In genomic region chr8:121911987-121912386, GRCm38 (mm10) we compare ENCODE assay signal across 31 mouse cellular contexts. TPM values are rescaled to one million over a fixed set of nuclear protein-coding genes. Genes with fewer than 3 reads are reported as not detected.
DNase-seq lines count a peak whose midpoint lies in the region; ATAC-seq and TF ChIP-seq lines count a peak whose summit lies in the region.
"Had no signal": no experiment of that assay in that cellular context is flagged by ENCODE, and none has a peak within 500 bp of the region (broad histone marks: within the 10 kb centered on the region; RNA-seq: fewer than 3 reads in every experiment).

No protein-coding gene starts in this region.

- ATAC-seq in forebrain, embryonic 16.5 days: no peak
- ATAC-seq in midbrain, embryonic 16.5 days: no peak
- ATAC-seq: lung, postnatal 0 days; Patski had no signal

- no peaks in the 10 kb centered on the region for H3K9me3 ChIP-seq in forebrain, embryonic 10.5 days
- no peaks in the 10 kb centered on the region for H3K9me3 ChIP-seq in forebrain, embryonic 16.5 days (ENCODE audit: control insufficient read depth, low read length)
- H3K9me3 ChIP-seq in CH12.LX (replicated peaks; ENCODE audit: low read length): peaks cover 3% of the 10 kb centered on the region
- H3K9me3 ChIP-seq in midbrain, embryonic 16.5 days (replicated peaks; ENCODE audit: control insufficient read depth, low read length, poor library complexity, severe bottlenecking): no peaks in the 10 kb centered on the region
- H3K9me3 ChIP-seq: embryonic facial prominence, embryonic 10.5 days; G1E; heart, embryonic 15.5 days; kidney, embryonic 15.5 days; limb, embryonic 15.5 days; midbrain, embryonic 12.5 days had no signal

- TF ChIP-seq POLR2A in CH12.LX (IDR thresholded peaks at IDR 0.05; ENCODE audit: low read depth, low read length): no peak

- no peak overlapping the region for H3K4me3 ChIP-seq in forebrain, embryonic 10.5 days
- no peak overlapping the region for H3K4me3 ChIP-seq in forebrain, embryonic 16.5 days (replicated peaks; ENCODE audit: low read length)
- no peak overlapping the region for H3K4me3 ChIP-seq in left cerebral cortex, adult 2 months
- no peak overlapping the region for H3K4me3 ChIP-seq in CH12.LX (replicated peaks in 1 of 3; ENCODE audit: low read depth in 2 of 3, low read length in 2 of 3, poor library complexity in 1 of 3)
- H3K4me3 ChIP-seq in midbrain, embryonic 16.5 days (ENCODE audit: low read depth, low read length): no peak overlapping the region
- H3K4me3 ChIP-seq: embryonic facial prominence, embryonic 10.5 days; heart, embryonic 15.5 days; kidney, embryonic 15.5 days; limb, embryonic 15.5 days; midbrain, embryonic 12.5 days had no signal

- H3K4me2 ChIP-seq in forebrain, embryonic 16.5 days (ENCODE audit: low read length): no peak overlapping the region
- H3K4me2 ChIP-seq in CH12.LX (ENCODE audit: insufficient read depth, low read depth, poor library complexity, severe bottlenecking): peak overlapping the region; percentile 18; the same call in 1 of the 2 replicates
- H3K4me2 ChIP-seq in midbrain, embryonic 16.5 days (ENCODE audit: low read length): no peak overlapping the region
- H3K4me2 ChIP-seq: heart, embryonic 15.5 days; kidney, embryonic 15.5 days; limb, embryonic 15.5 days; midbrain, embryonic 12.5 days had no signal

- H3K36me3 ChIP-seq in forebrain, embryonic 10.5 days (replicated peaks): no peaks in the 10 kb centered on the region
- H3K36me3 ChIP-seq in forebrain, embryonic 16.5 days (ENCODE audit: control insufficient read depth, insufficient read depth): no peaks in the 10 kb centered on the region
- peaks cover 6 to 11% of the 10 kb centered on the region in 2 experiments for H3K36me3 ChIP-seq in CH12.LX (replicated peaks in 1 of 2; ENCODE audit: control insufficient read depth in 1 of 2, insufficient read depth in 1 of 2, low read length in 1 of 2)
- no peaks in the 10 kb centered on the region for H3K36me3 ChIP-seq in midbrain, embryonic 16.5 days (ENCODE audit: control insufficient read depth, insufficient read depth, low read length)
- H3K36me3 ChIP-seq: embryonic facial prominence, embryonic 10.5 days; heart, embryonic 15.5 days; kidney, embryonic 15.5 days; limb, embryonic 15.5 days; midbrain, embryonic 12.5 days had no signal

- dilution Hi-C loops in CH12.LX (cut with MboI; ENCODE audit: extremely low pct_ligation_motif_present, extremely low pct_unique_long_range_greater_than_20kb, low sequenced_read_pairs): no loop called here

- no peak for TF ChIP-seq CTCF in left cerebral cortex, adult 2 months (IDR thresholded peaks at IDR 0.05)
- TF ChIP-seq CTCF in CH12.LX (conservative IDR thresholded peaks at IDR 0.05 in 1 of 2, IDR thresholded peaks at IDR 0.05 in 1 of 2; ENCODE audit: low read depth in 2 of 2, low read length in 2 of 2): no peak

- DNase-seq in forebrain, embryonic 10.5 days (ENCODE audit: extremely low spot score, low spot score): no peak
- DNase-seq in left cerebral cortex, adult 2 months (ENCODE audit: extremely low spot score in 1 of 2, low spot score in 2 of 2): no peak
- DNase-seq in left cerebral cortex, adult 9 months (ENCODE audit: low spot score in 2 of 2): no peak
- no peak for DNase-seq in CH12.LX (ENCODE audit: extremely low read depth)
- DNase-seq in frontal cortex, postnatal 10 days (ENCODE audit: low spot score in 2 of 2): no peak
- DNase-seq: adrenal gland, postnatal 25 days; cerebellum, adult 11 months; cerebellum, adult 9-11 months; heart, postnatal 36 days; kidney, adult 11 months; kidney, postnatal 36 days; layer of hippocampus, adult 9-11 months; left cerebral cortex, postnatal 4 days; right cerebral cortex, postnatal 25 days; spleen, adult 18-20 months; thymus, postnatal 14 days had no signal

- peaks cover 20% of the 10 kb centered on the region for H3K79me2 ChIP-seq in CH12.LX (replicated peaks; ENCODE audit: control insufficient read depth, extremely low read depth, insufficient read depth, poor library complexity, severe bottlenecking)

- in situ Hi-C loops in CH12.LX (cut with MboI; ENCODE audit: low pct_ligation_motif_present, low pct_unique_long_range_greater_than_20kb, low sequenced_read_pairs): no loop called here

- H3K27ac ChIP-seq in forebrain, embryonic 10.5 days: peak overlapping the region; percentile 59
- H3K27ac ChIP-seq in forebrain, embryonic 16.5 days (ENCODE audit: low read length): no peak overlapping the region
- peak overlapping the region; percentile 71 for H3K27ac ChIP-seq in left cerebral cortex, adult 2 months
- H3K27ac ChIP-seq in CH12.LX (ENCODE audit: insufficient read depth, low read depth): peak overlapping the region; percentile 99
- peak overlapping the region; percentile 28 for H3K27ac ChIP-seq in midbrain, embryonic 16.5 days (ENCODE audit: low read length)
- H3K27ac ChIP-seq: embryonic facial prominence, embryonic 10.5 days; heart, embryonic 15.5 days; kidney, embryonic 15.5 days; limb, embryonic 15.5 days; macrophage; midbrain, embryonic 12.5 days had no signal

- whole genome bisulfite sequencing in forebrain, embryonic 10.5 days: 78% methylated on average over 7 of the region's 7 CpGs
- WGBS in forebrain, embryonic 16.5 days: 61% methylated on average over 7 of the region's 7 CpGs
- 66% methylated on average over 7 of the region's 7 CpGs for WGBS in midbrain, embryonic 16.5 days

- peaks cover 40% of the 10 kb centered on the region for H3K4me1 ChIP-seq in forebrain, embryonic 10.5 days
- peaks cover 5% of the 10 kb centered on the region for H3K4me1 ChIP-seq in forebrain, embryonic 16.5 days (replicated peaks; ENCODE audit: control insufficient read depth, insufficient read depth, low read length)
- peaks cover 38 to 61% of the 10 kb centered on the region in 2 experiments for H3K4me1 ChIP-seq in CH12.LX (ENCODE audit: control insufficient read depth in 1 of 2, insufficient read depth in 2 of 2)
- H3K4me1 ChIP-seq in midbrain, embryonic 16.5 days (ENCODE audit: control insufficient read depth, insufficient read depth, low read length): peaks cover 3% of the 10 kb centered on the region; the same call in 1 of the 2 replicates

- intact Hi-C loops in left cerebral cortex, adult 2 months (cut with DNase I): no loop called here

- TF ChIP-seq RAD21 in CH12.LX (IDR thresholded peaks at IDR 0.05; ENCODE audit: low read depth, low read length): no peak

- no peak for TF ChIP-seq EP300 in CH12.LX (IDR thresholded peaks at IDR 0.05; ENCODE audit: low read length)

- H3K9ac ChIP-seq in forebrain, embryonic 16.5 days (replicated peaks; ENCODE audit: low read depth, low read length): no peak overlapping the region
- H3K9ac ChIP-seq in CH12.LX (ENCODE audit: insufficient read depth, low read depth): peak overlapping the region; percentile 24; the same call in 1 of the 2 replicates
- no peak overlapping the region for H3K9ac ChIP-seq in midbrain, embryonic 16.5 days (ENCODE audit: low read depth, low read length)
- H3K9ac ChIP-seq: heart, embryonic 15.5 days; kidney, embryonic 15.5 days; limb, embryonic 15.5 days; midbrain, embryonic 12.5 days had no signal

- peaks cover 21% of the 10 kb centered on the region for H3K27me3 ChIP-seq in forebrain, embryonic 10.5 days (ENCODE audit: poor library complexity, severe bottlenecking)
- H3K27me3 ChIP-seq in forebrain, embryonic 16.5 days (replicated peaks; ENCODE audit: control insufficient read depth, insufficient read depth, low read length): no peaks in the 10 kb centered on the region
- H3K27me3 ChIP-seq in CH12.LX (replicated peaks): no peaks in the 10 kb centered on the region
- peaks cover 2% of the 10 kb centered on the region; the same call in 1 of the 2 replicates for H3K27me3 ChIP-seq in midbrain, embryonic 16.5 days (ENCODE audit: control insufficient read depth, insufficient read depth, low read depth, low read length)
- H3K27me3 ChIP-seq: Patski had no signal

TF ChIP-seq in CH12.LX, 34 proteins besides CTCF, POLR2A, EP300 and RAD21 (continues in another document):
- TF ChIP-seq PAX5 (IDR thresholded peaks at IDR 0.05; ENCODE audit: low read length): no peak
- no peak for TF ChIP-seq CHD1 (IDR thresholded peaks at IDR 0.05; ENCODE audit: low read depth, low read length)
- no peak for TF ChIP-seq POLR2AphosphoS2 (IDR thresholded peaks at IDR 0.05; ENCODE audit: low read depth, low read length)
- no peak for TF ChIP-seq ELF1 (IDR thresholded peaks at IDR 0.05; ENCODE audit: low read depth, low read length)
- no peak for TF ChIP-seq MAX (IDR thresholded peaks at IDR 0.05; ENCODE audit: low read length)
- no peak for TF ChIP-seq NRF1 (IDR thresholded peaks at IDR 0.05; ENCODE audit: low read depth, low read length)
- no peak for TF ChIP-seq MAZ (IDR thresholded peaks at IDR 0.05; ENCODE audit: low read depth, low read length)
- no peak for TF ChIP-seq TBP (conservative IDR thresholded peaks at IDR 0.05; ENCODE audit: low read depth, low read length)
- TF ChIP-seq ETS1 (conservative IDR thresholded peaks at IDR 0.05; ENCODE audit: low read depth, low read length): no peak
- no peak for TF ChIP-seq JUN (IDR thresholded peaks at IDR 0.05; ENCODE audit: insufficient read depth, low read depth, low read length)

RNA-seq across cellular contexts. Expression of gene Slc7a5, which starts 4.5 kb away (rescaled TPM):
- polyA plus RNA-seq in forebrain, embryonic 10.5 days (2016; fragmentation: Nextera tagmentation; extraction: Ambion mirVana): 27.4 and 30.5 TPM in 2 replicates
- polyA plus RNA-seq in forebrain, embryonic 16.5 days (2015; fragmentation: Nextera tagmentation; extraction: Ambion mirVana): 44.1 and 47.5 TPM in 2 replicates
- total RNA-seq in left cerebral cortex, adult 2 months (2021): 10 to 100 TPM; 61.5 to 63.2 TPM
- 156 and 207 TPM in 2 replicates for total RNA-seq in CH12.LX (2012; rRNA removed)
- 110 and 119 TPM in 2 replicates for total RNA-seq in CH12.LX (2014; rRNA removed)
- 235 and 291 TPM in 2 replicates for polyA plus RNA-seq in CH12.LX (2012; ENCODE audit: insufficient read length, low read depth)
- polyA plus RNA-seq in midbrain, embryonic 16.5 days (2015; fragmentation: Nextera tagmentation; extraction: Ambion mirVana): 48.9 and 50.8 TPM in 2 replicates

RNA-seq across cellular contexts. Expression of gene Car5a, which starts 32.7 kb away (rescaled TPM):
- polyA plus RNA-seq in forebrain, embryonic 10.5 days (2016; fragmentation: Nextera tagmentation; extraction: Ambion mirVana): not detected in 2 replicates
- 0.50 and 0.72 TPM in 2 replicates for polyA plus RNA-seq in forebrain, embryonic 16.5 days (2015; fragmentation: Nextera tagmentation; extraction: Ambion mirVana)
- not detected for total RNA-seq in left cerebral cortex, adult 2 months (2021)
- total RNA-seq in CH12.LX (2012; rRNA removed) (3.1 and 9.7 TPM in 2 replicates), CH12.LX (2014; rRNA removed) (not detected in 2 replicates)
- polyA plus RNA-seq in CH12.LX (2012; ENCODE audit: insufficient read length, low read depth): 0.90 and 1.6 TPM in 2 replicates
- 0.55 and 0.60 TPM in 2 replicates for polyA plus RNA-seq in midbrain, embryonic 16.5 days (2015; fragmentation: Nextera tagmentation; extraction: Ambion mirVana)
- total RNA-seq: adrenal gland, postnatal 25 days; common myeloid progenitor, adult 5-6 weeks; gastrocnemius, adult 8-10 months; heart, postnatal 36 days had no signal
- polyA plus RNA-seq: embryonic facial prominence, embryonic 10.5 days; forebrain, embryonic 11.5 days; gonadal fat pad, adult 2 months; heart, embryonic 15.5 days; limb, embryonic 15.5 days; macrophage; Patski had no signal

RNA-seq across cellular contexts. Expression of gene Banp, which starts 37.6 kb away (rescaled TPM):
- polyA plus RNA-seq in forebrain, embryonic 10.5 days (2016; fragmentation: Nextera tagmentation; extraction: Ambion mirVana): 44.1 and 56.4 TPM in 2 replicates
- polyA plus RNA-seq in forebrain, embryonic 16.5 days (2015; fragmentation: Nextera tagmentation; extraction: Ambion mirVana): 68.4 and 69.9 TPM in 2 replicates
- 10 to 100 TPM; 31.4 to 62.5 TPM for total RNA-seq in left cerebral cortex, adult 2 months (2021)
- total RNA-seq in CH12.LX (2012; rRNA removed): 29.1 and 34.2 TPM in 2 replicates
- total RNA-seq in CH12.LX (2014; rRNA removed): 20.9 and 25.7 TPM in 2 replicates
- 13.2 and 14.9 TPM in 2 replicates for polyA plus RNA-seq in CH12.LX (2012; ENCODE audit: insufficient read length, low read depth)
- polyA plus RNA-seq in midbrain, embryonic 16.5 days (2015; fragmentation: Nextera tagmentation; extraction: Ambion mirVana): 54.7 and 55.7 TPM in 2 replicates
